Mouse (Mus musculus) G1E (cell line): ENCODE measurements around the gene Majin.

Experiments
- CTCF ChIP-seq: IDR thresholded peaks from 2 replicates; pipeline ENCODE4 v1.5.1; 2012; ENCODE audit warnings: low read depth, low read length, inconsistent platforms, mixed read lengths
- GATA1 ChIP-seq: IDR thresholded peaks from 2 replicates; pipeline ENCODE4 v1.6.1; 2012; ENCODE audit warnings: borderline replicate concordance, low read length, inconsistent platforms, mixed read lengths
- GATA2 ChIP-seq: IDR thresholded peaks from 2 replicates; pipeline ENCODE4 v1.6.1; 2012; ENCODE audit warnings: low read depth, low read length, inconsistent platforms, borderline replicate concordance
- TAL1 ChIP-seq: conservative IDR thresholded peaks from 2 replicates; pipeline ENCODE4 v1.6.1; 2012; ENCODE audit warnings: low read depth, low read length, inconsistent platforms, mixed read lengths

DNA sequence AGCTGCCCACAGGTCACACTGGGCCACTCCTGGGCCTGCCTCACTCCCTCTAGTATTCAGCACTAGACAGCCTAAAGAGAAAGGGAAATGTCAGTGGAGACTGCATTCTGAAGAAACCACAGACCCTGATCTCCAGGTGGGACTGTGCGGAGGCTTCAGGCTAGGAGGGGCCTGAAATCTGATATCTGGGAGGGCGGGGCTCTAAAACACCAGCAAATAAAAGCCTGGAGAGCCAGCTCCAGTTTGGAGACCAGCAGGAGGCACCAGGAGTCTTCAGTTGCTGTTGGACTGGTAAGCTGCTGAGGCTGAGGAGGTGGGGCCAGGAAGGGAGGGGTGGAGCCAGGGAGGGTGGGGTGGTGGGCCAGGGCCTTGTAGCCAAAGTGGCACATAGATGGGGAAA is 41.9 kb downstream of the Majin start, which contains the start of gene Gpha2:
- TF ChIP-seq CTCF (no peak), GATA1 (no peak), TAL1 (no peak), GATA2 (no peak)
